Mouse (Mus musculus) testis, adult 2 months (tissue): ENCODE data around the gene Dclre1c. TPM values are rescaled to one million over a fixed set of nuclear protein-coding genes. Genes with fewer than 3 reads are reported as not detected.
"Not testable (repeated sequence)": the region's sequence is repeated elsewhere in the genome, so short reads cannot be mapped to it uniquely, and the experiment has no call there.

Source experiments
- H3K27ac ChIP-seq: fragments of 200-500 bp; 2 replicates; pipeline ENCODE4 v1.5.1; 2012; ENCODE audit warnings: low read depth, low read length; ENCODE audit not compliant: control insufficient read depth, insufficient read depth
- H3K27me3 ChIP-seq: fragments of 200-500 bp; 2 replicates; pipeline ENCODE4 v1.6.1; 2012; ENCODE audit warnings: mild to moderate bottlenecking, low read length, moderate library complexity; ENCODE audit not compliant: control insufficient read depth, insufficient read depth
- H3K36me3 ChIP-seq: fragments of 200-500 bp; 2 replicates; pipeline ENCODE4 v1.6.1; 2012; ENCODE audit warnings: mild to moderate bottlenecking, low read length; ENCODE audit not compliant: control insufficient read depth, insufficient read depth
- H3K4me1 ChIP-seq: fragments of 200-500 bp; 2 replicates; pipeline ENCODE4 v1.6.1; 2012; ENCODE audit warnings: low read length; ENCODE audit not compliant: control insufficient read depth, insufficient read depth
- H3K4me3 ChIP-seq: fragments of 200-500 bp; 2 replicates; pipeline ENCODE4 v1.5.1; 2012; ENCODE audit warnings: low read depth, mild to moderate bottlenecking, low read length, moderate library complexity, mixed read lengths; ENCODE audit not compliant: control insufficient read depth
- CTCF ChIP-seq: fragments of 200-500 bp; IDR thresholded peaks from 2 replicates; pipeline ENCODE4 v1.5.1; 2012; ENCODE audit warnings: low read depth, mild to moderate bottlenecking, inconsistent platforms, low read length, moderate library complexity; ENCODE audit not compliant: control insufficient read depth, insufficient read depth, insufficient replicate concordance
- POLR2A ChIP-seq: fragments of 200-500 bp; IDR thresholded peaks from 2 replicates; pipeline ENCODE4 v1.6.1; 2012; ENCODE audit warnings: low read depth, mild to moderate bottlenecking, inconsistent platforms, low read length, moderate library complexity; ENCODE audit not compliant: control insufficient read depth
- polyA plus RNA-seq: library from polyadenylated mRNA; depleted of rRNA; stranded (reverse); fragments of >200 nt; gene quantifications from 2 replicates; pipeline ENCODE4 v1.2.3, GENCODE M21; 2012; rRNA removed

Dclre1c gene
- 5.6 and 6.4 TPM in 2 replicates for polyA plus RNA-seq

DNA sequence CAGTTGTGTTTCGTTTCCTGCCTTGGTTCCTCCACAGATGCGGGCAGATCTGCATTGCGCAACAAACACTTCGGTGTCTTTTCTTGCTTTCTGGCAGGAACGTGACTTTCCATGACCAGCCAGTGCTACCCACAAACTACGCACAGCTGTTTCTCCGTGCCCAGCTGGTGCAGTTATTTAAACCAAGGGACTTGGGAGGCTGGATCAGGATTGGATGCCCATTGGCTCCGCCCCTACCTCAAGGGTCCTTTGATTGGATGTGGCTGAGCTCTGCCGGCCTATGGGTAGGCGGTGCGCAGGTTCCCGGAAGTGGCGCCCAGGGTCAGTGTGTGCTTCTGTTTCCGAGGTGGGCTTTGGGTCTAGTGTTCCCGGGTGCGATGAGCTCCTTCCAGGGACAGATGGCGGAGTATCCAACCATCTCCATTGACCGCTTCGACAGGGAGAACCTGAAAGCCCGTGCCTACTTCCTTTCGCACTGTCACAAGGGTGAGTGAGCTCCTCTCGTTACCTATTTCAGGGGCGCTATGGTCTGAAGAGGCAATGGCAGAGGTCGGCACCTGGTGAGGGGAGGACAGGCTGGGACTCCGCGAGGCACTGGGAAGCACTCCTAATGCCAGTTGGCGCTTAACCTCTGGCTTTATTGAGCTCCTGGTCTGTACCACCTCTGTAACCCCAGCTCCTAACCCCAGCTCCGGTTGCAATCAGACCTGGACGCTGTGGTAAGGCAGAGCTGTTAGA is at the start of gene Dclre1c:
Gene Dclre1c, plus strand, starts transcription at position 291 of the 738 bp plus-strand sequence.
- Histone ChIP-seq H3K4me1 (peaks cover 5% of the 10 kb centered on the region), H3K36me3 (no peaks in the 10 kb centered on the region), H3K27me3 (no peaks in the 10 kb centered on the region), H3K4me3 (peak within 1 kb of the TSS; percentile 98), H3K27ac (peak within 1 kb of the TSS; percentile 77)
- TF ChIP-seq POLR2A = peak; percentile 64
- no peak for TF ChIP-seq CTCF

DNA sequence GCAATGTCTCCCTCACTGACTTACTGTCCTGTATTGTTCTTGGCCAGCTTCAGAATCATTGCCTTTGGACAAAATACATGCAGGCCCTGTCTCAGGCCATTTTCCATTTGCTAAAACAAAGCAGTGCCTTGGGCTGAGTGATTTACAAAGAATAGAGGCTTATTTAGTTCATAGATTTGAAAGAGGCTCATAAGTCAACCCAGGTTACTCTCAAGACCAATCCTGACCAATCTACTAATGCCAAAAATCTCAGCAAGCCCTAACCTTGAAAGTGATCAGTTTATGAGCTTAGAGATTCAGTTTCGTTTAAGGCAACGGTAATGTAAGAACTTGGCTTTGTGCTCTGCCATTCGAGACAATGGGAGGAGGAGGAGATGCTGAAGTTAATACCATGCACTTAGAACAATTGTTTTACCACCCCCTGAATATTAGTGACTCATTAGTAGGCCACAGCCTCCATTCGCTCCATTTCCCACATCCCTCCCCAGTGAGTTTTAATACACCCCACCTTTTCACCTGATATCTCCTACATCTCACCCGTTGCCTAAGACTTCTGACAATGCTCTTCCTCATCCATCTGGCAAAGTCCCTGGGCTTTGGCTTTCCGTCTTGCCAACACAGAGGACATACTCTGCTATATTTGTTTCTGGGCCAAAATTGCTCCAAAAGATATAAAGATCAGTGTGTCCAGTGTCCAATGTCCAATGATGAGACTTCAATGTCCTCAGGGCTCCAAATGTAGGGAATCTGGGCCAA is 36.6 kb upstream of the Dclre1c start:
- Histone ChIP-seq H3K27ac (no peak overlapping the region), H3K27me3 (no peaks in the 10 kb centered on the region), H3K36me3 (no peaks in the 10 kb centered on the region), H3K4me3 (no peak overlapping the region), H3K4me1 (no peaks in the 10 kb centered on the region)
- TF ChIP-seq POLR2A = no peak
- TF ChIP-seq CTCF = no peak

DNA sequence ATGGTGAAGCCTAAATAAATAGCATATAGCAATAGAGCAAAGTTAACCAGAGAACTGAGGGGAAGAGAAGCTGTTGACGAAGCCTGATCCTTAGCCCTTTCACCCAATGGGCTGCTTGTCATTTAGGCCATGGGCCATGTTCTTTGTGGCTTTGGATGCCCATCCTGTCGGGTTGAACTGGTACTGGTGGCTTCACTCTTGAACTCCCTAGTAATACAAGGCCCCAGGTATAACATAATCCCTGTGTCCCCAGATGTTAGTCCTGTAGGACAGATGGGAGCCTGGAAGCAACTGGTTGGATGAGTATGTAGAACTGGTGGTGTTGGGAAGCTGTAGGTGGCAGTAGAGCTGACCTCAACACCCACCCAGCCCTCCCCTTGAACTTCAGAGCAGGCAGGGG is 32.0 kb upstream of the Dclre1c start:
- H3K4me1 ChIP-seq = no peaks in the 10 kb centered on the region
- no peak overlapping the region for H3K27ac ChIP-seq
- H3K27me3 ChIP-seq = no peaks in the 10 kb centered on the region
- H3K4me3 ChIP-seq = no peak overlapping the region
- TF ChIP-seq CTCF = no peak
- no peak for TF ChIP-seq POLR2A
- H3K36me3 ChIP-seq = no peaks in the 10 kb centered on the region

DNA sequence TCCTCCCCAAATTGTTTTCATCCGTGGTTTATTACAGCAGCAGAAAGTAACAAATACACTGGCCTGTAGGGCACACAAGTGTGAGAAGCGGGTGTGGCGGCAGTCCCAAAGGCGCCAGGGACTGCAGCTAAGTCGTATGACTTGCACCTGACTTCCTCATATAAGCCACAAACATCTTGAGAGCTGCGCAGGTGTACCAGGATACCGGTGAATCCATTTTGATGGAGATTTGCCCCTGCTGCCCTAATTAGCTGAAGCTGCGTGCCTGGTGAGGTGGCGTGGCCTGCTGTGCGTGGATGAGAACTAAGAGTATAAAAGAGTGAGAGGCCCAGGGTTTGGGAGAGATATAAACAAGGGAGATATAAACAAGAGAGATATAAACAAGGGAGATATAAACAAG is 26.8 kb upstream of the Dclre1c start, which contains the start of gene Olah:
Gene Olah, minus strand, starts transcription at position 101 of the 400 bp plus-strand sequence.
- not testable (repeated sequence) for H3K27me3 ChIP-seq, H3K4me3 ChIP-seq, H3K4me1 ChIP-seq, H3K27ac ChIP-seq, H3K36me3 ChIP-seq

DNA sequence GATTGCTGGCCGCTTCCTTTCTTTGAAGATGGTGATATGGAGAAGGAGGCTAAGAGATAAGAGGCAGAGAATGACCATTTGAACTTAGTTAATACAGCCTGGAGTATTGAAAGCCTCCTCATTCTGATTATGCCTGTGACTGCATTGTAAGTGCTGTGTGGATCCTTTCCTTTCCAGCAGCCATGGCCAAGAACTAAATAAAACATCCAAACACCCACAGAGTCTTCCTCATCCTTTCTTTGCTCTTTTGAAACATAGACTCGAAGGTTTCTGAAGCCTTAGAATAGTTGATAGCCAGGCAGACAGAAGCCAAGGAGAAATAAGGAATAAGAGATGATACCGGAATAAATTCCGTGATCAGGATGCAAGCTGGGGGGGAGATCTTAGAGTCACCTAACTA is 17.9 kb upstream of the Dclre1c start:
- no peaks in the 10 kb centered on the region for H3K36me3 ChIP-seq
- no peaks in the 10 kb centered on the region for H3K27me3 ChIP-seq
- no peak overlapping the region for H3K4me3 ChIP-seq
- no peaks in the 10 kb centered on the region for H3K4me1 ChIP-seq
- TF ChIP-seq POLR2A = no peak
- TF ChIP-seq CTCF = no peak
- H3K27ac ChIP-seq = no peak overlapping the region

DNA sequence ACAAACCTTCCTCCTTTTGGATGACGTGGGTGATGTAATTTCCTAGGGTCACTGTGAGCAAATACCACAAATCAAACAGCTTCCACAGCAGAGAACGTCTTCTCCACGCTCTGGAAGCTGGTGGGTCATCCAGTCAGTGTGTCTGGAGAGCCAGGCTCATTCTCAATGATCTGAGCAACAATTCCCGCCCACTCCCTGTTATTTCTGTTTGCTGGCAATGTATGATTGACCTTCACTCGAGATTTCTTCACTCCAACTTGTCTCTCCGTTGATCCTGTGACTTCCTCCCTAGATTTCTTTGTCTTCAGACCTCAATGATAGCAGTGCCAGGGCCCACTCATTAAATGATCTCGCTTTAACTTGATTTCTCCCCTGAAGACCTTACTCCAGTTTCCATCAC is 16.2 kb upstream of the Dclre1c start:
- Histone ChIP-seq H3K27me3 (no peaks in the 10 kb centered on the region), H3K4me3 (no peak overlapping the region), H3K36me3 (no peaks in the 10 kb centered on the region), H3K4me1 (no peaks in the 10 kb centered on the region), H3K27ac (no peak overlapping the region)
- TF ChIP-seq CTCF = no peak
- TF ChIP-seq POLR2A = no peak

DNA sequence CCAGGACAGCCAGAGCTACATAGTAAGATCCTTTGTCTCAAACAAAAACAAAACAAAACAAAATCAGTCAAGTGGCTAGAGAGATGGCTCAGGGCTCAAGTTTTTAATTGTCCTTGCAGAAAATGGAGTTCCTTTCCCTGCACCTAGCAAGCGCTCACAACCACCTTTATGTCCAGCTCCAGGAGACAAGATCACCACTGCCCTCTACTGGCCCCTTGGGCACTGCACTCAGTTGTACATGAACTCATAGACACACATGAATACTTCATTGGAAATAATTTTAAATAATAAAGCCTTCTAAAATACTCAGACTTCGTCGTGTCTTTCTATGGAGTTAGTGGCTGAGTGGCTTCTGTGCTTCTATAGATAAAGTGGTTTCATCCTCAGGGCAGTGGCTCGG is 9.7 kb upstream of the Dclre1c start:
- Histone ChIP-seq H3K4me3 (no peak overlapping the region), H3K4me1 (no peaks in the 10 kb centered on the region), H3K36me3 (peaks cover 4% of the 10 kb centered on the region; the same call in 1 of the 2 replicates), H3K27ac (no peak overlapping the region), H3K27me3 (no peaks in the 10 kb centered on the region)
- TF ChIP-seq POLR2A (no peak), CTCF (peak; percentile 54; the same call in 1 of the 2 replicates)

DNA sequence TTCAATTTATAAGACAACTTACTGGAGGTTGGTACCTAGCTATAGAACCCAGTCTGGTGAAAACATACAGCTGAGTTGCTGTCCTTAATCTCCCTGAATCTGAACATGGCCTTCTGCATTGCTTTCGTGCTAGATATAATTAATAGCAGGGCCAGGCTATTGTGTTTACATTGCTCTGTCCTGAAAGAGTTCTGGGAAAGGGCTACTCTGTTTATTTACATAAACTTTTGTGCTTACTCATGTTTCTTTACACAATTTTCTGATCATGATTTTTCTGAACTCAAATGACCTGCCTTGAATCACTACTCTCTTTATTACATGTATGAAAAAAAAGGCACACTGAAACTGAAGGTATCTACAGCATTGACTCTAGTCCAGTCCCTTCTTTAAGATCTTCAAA is 8.3 kb upstream of the Dclre1c start:
- Histone ChIP-seq H3K4me1 (peaks cover under 1% of the 10 kb centered on the region; the same call in 1 of the 2 replicates), H3K36me3 (peaks cover 4% of the 10 kb centered on the region; the same call in 1 of the 2 replicates), H3K4me3 (peak overlapping the region; percentile 76; the same call in 1 of the 2 replicates), H3K27ac (no peak overlapping the region), H3K27me3 (no peaks in the 10 kb centered on the region)
- TF ChIP-seq CTCF = no peak
- no peak for TF ChIP-seq POLR2A
